Comparison of ENCODE assay signal across 7 mouse cellular contexts in the genomic region with DNA sequence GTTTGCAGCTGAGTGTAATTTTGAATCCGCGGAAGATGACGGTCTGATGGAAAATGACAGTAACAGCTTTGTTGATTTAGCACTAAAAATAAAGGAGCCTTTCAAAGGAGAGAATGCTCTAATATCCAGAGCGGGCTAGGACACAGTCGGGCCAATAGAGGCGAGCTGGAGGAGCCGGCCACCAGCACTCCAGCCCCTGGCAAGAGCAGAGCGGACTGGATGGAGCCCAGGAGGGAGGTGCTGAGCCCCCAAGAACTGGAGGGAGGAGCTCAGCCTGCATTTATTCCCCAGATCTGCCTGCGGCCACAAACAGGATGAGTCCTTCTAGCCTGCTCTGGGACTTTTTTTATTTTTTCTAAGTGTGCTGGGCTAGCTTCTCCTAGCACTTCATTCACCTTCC.
DNase-seq lines count a peak whose midpoint lies in the region.

No protein-coding gene starts in this region.

- peak; percentile 11 for DNase-seq in kidney, postnatal 14 days
- DNase-seq in kidney, postnatal 25 days = no peak
- DNase-seq in cerebellum, postnatal 10 days = peak; percentile 55 to 76
- DNase-seq in gastrocnemius, adult 8-10 months (ENCODE audit: low spot score in 2 of 2) = peak; percentile 5 to 30
- DNase-seq in layer of hippocampus, postnatal 14 days (ENCODE audit: low spot score in 2 of 2) = peak; percentile 21 to 58
- DNase-seq in right cerebral cortex, postnatal 4 days = peak; percentile 16
- DNase-seq in thymus, postnatal 10 days (ENCODE audit: low spot score in 2 of 2) = no peak

Comparison
In these comparisons a context has a peak if more than half of its experiments do, and no peak if none do; other contexts are left out.
1. DNase-seq: peak in kidney, postnatal 14 days (single experiment), cerebellum, postnatal 10 days (2 of 2), gastrocnemius, adult 8-10 months (2 of 2), layer of hippocampus, postnatal 14 days (2 of 2) and right cerebral cortex, postnatal 4 days (single experiment); none in kidney, postnatal 25 days (0 of 2) and thymus, postnatal 10 days (0 of 2).